Mouse (Mus musculus): ENCODE results near the gene Kcnh4. TPM values are rescaled to one million over a fixed set of nuclear protein-coding genes. Genes with fewer than 3 reads are reported as not detected.

Kcnh4 gene
- total RNA-seq (2023; ENCODE audit: inconsistent age), result 6.4 to 8.3 TPM (median 6.9 TPM) in 4 replicates

DNA sequence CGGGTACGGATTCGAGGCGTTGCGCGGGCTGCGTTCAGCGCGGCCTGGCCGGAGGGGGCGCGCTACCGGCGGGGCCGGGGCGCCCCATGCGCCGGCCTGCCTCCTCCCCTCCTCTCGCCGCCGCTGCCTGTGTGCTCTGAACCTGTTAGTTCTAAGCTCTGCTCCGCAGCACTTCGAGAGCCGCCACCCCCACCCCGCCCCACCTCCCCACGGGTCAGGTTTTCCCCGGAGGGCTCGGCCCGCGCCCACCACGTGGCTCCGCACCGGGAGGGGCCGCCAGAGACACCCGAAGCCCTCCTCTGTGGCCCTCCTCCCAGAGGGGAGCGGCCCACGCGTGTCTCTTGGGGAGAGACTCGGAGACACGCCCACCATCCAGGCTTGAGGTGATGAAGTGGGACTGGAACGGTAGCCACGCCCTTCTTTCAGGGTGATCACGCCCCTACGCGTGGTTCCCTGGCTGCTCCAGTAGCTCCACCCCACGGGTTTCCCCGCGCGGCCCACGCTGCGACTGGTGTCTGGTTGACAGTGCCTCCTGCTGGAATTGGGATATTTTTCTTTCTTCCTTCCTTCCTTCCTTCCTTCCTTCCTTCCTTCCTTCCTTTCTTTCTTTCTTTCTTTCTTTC lies at the start of gene Kcnh4:
Gene Kcnh4, minus strand, starts transcription at position 332 of the 623 bp plus-strand sequence.

DNA sequence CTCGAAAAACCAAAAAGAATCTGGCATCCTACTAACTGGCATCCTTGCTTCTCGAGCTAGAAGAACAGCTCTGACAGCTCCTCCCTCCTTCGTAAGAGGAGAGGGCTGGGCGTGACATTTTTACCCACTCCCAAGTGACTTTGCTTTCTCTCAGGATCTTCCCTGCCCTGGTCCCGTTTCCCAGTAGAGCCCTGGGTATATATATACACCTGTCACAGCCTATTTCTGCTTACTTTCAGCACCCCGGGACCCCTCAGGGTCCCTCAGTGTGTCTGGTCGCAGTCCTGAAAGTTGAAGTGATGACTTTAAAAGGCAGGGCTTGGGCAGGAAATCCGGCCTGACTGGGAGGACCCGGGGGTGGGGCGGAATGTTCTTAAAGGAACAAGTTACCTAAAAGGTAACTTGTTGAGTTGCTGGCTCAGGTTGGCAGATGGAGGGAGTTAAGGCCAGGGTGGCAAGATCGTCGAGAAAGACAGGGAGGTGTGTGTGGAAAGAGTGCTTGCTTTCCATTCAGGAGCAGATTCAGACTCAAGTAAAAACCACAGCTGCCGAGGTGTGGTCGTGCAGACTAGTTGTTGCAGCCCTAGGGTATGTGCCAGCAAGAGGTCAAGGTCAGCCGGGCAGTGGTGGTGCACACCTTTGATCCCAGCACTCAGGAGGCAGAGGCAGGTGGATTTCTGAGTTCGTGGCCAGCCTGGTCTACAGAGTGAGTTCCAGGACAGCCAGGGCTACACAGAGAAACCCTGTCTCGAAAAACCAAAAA lies 11.1 kb upstream of the Kcnh4 start, which contains the start of gene Ghdc:
Gene Ghdc, minus strand, starts transcription at position 312 of the 763 bp plus-strand sequence.

GRCm38 (mm10) chr11:100762831-100763230 lies 3.1 kb upstream of the Kcnh4 start, which contains the start of gene Hcrt:
Gene Hcrt, minus strand, starts transcription at chr11:100762931.

DNA sequence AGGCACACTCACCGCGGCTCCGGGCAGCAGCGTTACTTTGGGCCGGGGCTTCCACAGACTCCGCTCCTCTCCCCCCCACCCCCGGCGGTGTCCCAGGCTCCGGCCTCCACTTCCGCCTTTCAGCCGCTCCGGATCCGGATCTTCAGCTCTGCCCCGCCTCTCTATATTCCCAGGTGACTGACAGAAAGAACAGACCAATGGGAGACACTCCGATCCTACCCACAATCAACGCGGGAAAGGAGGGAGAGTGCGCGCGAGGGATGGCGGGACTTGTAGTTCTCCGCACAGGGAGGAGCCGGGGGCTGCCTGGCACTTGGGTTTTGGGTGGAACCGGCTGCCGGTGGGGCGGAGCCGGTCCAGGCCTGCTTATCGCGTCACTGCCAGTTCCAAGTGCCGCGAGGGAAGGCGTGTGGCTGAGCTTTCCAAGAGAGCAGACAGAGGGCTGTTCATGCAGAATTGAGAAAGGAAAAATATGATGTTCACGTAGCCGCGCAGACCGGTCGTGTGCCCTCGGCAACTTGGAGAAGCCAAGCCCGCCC lies 21.6 kb downstream of the Kcnh4 start, which contains the start of gene Rab5c:
Gene Rab5c, minus strand, starts transcription at position 150 of the 539 bp plus-strand sequence.

DNA sequence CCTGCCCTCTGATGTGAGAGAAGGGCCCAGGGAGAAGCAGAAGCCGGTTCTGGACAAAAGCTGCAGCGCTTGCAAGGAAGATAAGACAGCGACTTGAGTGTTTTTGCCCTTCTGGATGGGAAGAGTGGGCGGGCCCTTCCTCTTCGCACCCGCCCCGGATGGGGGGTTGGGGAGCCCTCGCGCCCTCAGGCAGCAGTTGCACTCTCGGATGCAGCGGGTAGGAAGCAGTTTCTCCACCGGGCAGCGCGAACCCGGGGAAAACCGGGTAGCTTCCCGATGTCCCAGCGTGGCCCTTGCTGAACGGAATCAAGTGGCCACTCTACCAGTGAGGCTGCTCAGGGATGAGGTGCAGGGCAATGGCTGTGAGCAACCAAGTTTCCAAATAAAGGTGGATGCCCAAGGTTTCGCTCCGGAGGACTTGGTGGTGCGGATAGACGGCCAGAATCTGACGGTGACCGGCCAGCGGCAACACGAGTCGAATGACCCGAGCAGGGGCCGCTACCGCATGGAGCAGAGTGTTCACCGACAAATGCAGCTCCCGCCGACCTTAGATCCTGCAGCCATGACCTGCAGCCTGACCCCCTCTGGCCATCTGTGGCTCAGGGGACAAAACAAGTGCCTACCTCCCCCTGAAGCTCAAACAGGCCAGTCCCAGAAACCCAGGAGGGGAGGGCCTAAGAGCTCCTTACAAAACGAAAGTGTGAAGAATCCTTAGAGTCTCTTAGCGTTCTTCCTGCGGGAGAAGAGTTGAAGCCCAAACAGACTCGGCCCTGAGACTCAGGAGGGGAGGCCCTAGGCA lies 45.8 kb downstream of the Kcnh4 start, which contains the start of gene Hspb9:
Gene Hspb9, plus strand, starts transcription at position 116 of the 799 bp plus-strand sequence.

DNA sequence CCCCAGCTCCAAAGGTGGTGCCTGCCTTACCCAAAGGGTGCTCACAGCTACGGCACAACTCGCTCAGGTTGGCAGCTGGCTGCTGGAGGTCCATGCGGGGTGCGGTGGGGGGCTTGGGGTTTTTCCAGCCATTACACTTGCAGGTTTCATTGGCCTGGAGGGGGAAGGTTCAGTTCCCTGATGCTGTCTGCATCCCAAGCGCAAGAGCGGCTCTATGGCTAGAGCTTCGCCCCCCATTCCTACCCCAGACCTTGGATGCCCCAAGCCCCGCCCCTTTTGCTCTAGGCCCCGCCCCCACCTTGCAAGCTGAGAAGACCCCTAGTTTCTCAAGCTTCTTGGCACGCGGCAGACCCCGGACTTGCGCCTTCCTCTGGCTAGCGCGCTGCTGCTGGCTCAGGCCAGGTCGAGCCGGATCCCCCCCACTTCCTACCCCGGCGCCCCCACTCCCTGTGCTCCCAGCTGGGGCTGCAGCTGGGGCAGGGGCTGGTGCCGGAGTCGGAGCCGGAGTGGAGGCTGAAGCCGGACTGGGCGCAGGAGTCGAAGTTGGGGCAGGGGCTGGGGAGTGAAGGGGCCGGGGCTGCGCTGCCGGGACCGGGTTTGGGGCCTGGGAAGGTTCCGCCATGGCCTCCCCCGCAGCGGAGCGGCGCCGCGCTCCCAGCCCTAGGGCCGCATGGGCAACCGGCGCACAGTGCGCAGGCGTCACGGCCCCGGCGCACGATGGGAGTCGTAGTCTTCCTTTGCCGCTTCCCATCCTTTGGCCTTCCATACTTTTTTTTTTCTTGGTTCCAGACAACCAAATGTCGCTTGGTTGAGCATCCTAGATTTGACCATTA lies 47.7 kb downstream of the Kcnh4 start, which contains the start of gene Kat2a:
Gene Kat2a, minus strand, starts transcription at position 683 of the 833 bp plus-strand sequence.

GRCm38 (mm10) chr11:100703851-100704531 lies 55.8 kb downstream of the Kcnh4 start, which contains the start of gene Dhx58:
Gene Dhx58, minus strand, starts transcription at chr11:100704271.

DNA sequence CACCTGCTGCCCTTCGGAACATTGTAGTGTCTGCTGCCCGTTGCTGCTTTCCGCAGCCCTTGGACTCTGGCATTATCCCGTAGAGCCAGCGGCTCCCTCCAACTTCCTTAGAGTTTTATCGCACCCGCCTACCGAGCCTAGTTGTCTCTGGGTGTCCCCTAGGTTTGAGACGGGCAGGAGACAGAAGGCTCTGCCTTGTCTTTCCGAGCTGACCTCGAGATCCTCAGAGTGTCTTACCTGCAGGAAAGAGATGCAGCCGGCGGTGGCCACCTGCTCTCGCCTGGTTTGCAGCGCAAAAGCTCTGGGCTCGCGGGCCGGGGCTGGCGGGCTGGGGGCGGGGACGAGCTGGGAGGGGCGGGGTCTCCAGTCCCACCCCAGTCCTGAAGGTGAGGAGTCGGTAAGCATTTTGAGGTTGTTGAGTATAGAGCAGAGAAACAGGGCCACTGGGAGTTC lies 67.6 kb downstream of the Kcnh4 start, which contains the start of gene Zfp385c:
Gene Zfp385c, minus strand, starts transcription at position 292 of the 453 bp plus-strand sequence.

Other genes with a start within 250 kb of the Kcnh4 start
- gene Acly, start 231.9 kb downstream of the Kcnh4 start, total RNA-seq (2023; ENCODE audit: inconsistent age), result 158 to 172 TPM (median 161 TPM) in 4 replicates
- gene Ttc25, start 214.3 kb downstream of the Kcnh4 start, total RNA-seq (2023; ENCODE audit: inconsistent age), result 0.32 to 0.51 TPM (median 0.39 TPM) in 3 of 4 replicates, not detected in the other
- gene Cnp, start 185.0 kb downstream of the Kcnh4 start, total RNA-seq (2023; ENCODE audit: inconsistent age), result 182 to 196 TPM (median 187 TPM) in 4 replicates
- gene Nkiras2, start 140.7 kb downstream of the Kcnh4 start, total RNA-seq (2023; ENCODE audit: inconsistent age), result 24.9 to 30.3 TPM (median 26.3 TPM) in 4 replicates
- 460 to 496 TPM (median 474 TPM) in 4 replicates for gene Dnajc7, start 139.8 kb downstream of the Kcnh4 start, total RNA-seq (2023; ENCODE audit: inconsistent age)
- gene Zfp385c, start 67.5 kb downstream of the Kcnh4 start, total RNA-seq (2023; ENCODE audit: inconsistent age), result 0.24 TPM in 1 of 4 replicates, not detected in the others
- gene Dhx58, start 55.7 kb downstream of the Kcnh4 start, total RNA-seq (2023; ENCODE audit: inconsistent age), result 18.4 to 28.4 TPM (median 20.7 TPM) in 4 replicates
- gene Kat2a, start 47.5 kb downstream of the Kcnh4 start, total RNA-seq (2023; ENCODE audit: inconsistent age), result 37.4 to 42.8 TPM (median 40.6 TPM) in 4 replicates
- gene Hspb9, start 46.1 kb downstream of the Kcnh4 start, total RNA-seq (2023; ENCODE audit: inconsistent age), result not detected in 4 replicates
- gene Rab5c, start 21.7 kb downstream of the Kcnh4 start, total RNA-seq (2023; ENCODE audit: inconsistent age), result 128 to 135 TPM (median 134 TPM) in 4 replicates
- not detected in 4 replicates for gene Hcrt, start 3.0 kb upstream of the Kcnh4 start, total RNA-seq (2023; ENCODE audit: inconsistent age)
- gene Ghdc, start 11.0 kb upstream of the Kcnh4 start, total RNA-seq (2023; ENCODE audit: inconsistent age), result 17.9 to 27.2 TPM (median 20.3 TPM) in 4 replicates
- gene Stat5b, start 90.8 kb upstream of the Kcnh4 start, total RNA-seq (2023; ENCODE audit: inconsistent age), result 63.3 to 74.4 TPM (median 69.7 TPM) in 4 replicates
- gene Stat5a, start 99.4 kb upstream of the Kcnh4 start, total RNA-seq (2023; ENCODE audit: inconsistent age), result 38.6 to 43.6 TPM (median 41.8 TPM) in 4 replicates
- 235 to 266 TPM (median 245 TPM) in 4 replicates for gene Stat3, start 179.6 kb upstream of the Kcnh4 start, total RNA-seq (2023; ENCODE audit: inconsistent age)
- gene Cavin1, start 210.9 kb upstream of the Kcnh4 start, total RNA-seq (2023; ENCODE audit: inconsistent age), result 0.30 to 0.61 TPM (median 0.59 TPM) in 4 replicates
- 71.3 to 92.3 TPM (median 79.0 TPM) in 4 replicates for gene Atp6v0a1, start 249.5 kb upstream of the Kcnh4 start, total RNA-seq (2023; ENCODE audit: inconsistent age)

Measured in B cell, adult (primary cell).